Mouse (Mus musculus) lung, postnatal 0 days (tissue): ENCODE measurements around the gene Cd209c. TPM values are rescaled to one million over a fixed set of nuclear protein-coding genes. Genes with fewer than 3 reads are reported as not detected.

ENCODE experiments used
- ATAC-seq: fragments of 200-750 bp; cut with Nextera tagmentation; 2 replicates; pipeline ENCODE4 v1.8.0; 2017; ENCODE audit warnings: moderate library complexity
- DNase-seq: peaks from one replicate; pipeline ENCODE4 v3.0.0-alpha.2; 2016; ENCODE audit warnings: low spot score
- H3K27ac ChIP-seq: fragments of 300-500 bp; sonication (generic); 2 replicates; pipeline ENCODE4 v1.5.1; 2014; ENCODE audit warnings: antibody characterized with exemption, mild to moderate bottlenecking, low read length, mixed read lengths
- H3K27me3 ChIP-seq: fragments of 300-500 bp; sonication (generic); replicated peaks from 2 replicates; pipeline ENCODE4 v1.6.1; 2014; ENCODE audit warnings: low read length, mixed read lengths; ENCODE audit not compliant: insufficient read depth
- H3K36me3 ChIP-seq: fragments of 300-500 bp; sonication (generic); 2 replicates; pipeline ENCODE4 v1.6.1; 2014; ENCODE audit warnings: low read length, mixed read lengths; ENCODE audit not compliant: insufficient read depth
- H3K4me1 ChIP-seq: fragments of 300-500 bp; sonication (generic); 2 replicates; pipeline ENCODE4 v1.6.1; 2014; ENCODE audit warnings: antibody characterized with exemption, low read depth, low read length, mixed read lengths; ENCODE audit not compliant: insufficient read depth
- H3K4me2 ChIP-seq: fragments of 300-500 bp; sonication (generic); replicated peaks from 2 replicates; pipeline ENCODE4 v1.6.1; 2014; ENCODE audit warnings: low read depth, mild to moderate bottlenecking, low read length, moderate library complexity, mixed read lengths
- H3K4me3 ChIP-seq: fragments of 300-500 bp; sonication (generic); 2 replicates; pipeline ENCODE4 v1.5.1; 2014; ENCODE audit warnings: low read depth, low read length
- H3K9ac ChIP-seq: fragments of 300-500 bp; sonication (generic); replicated peaks from 2 replicates; pipeline ENCODE4 v1.6.1; 2014; ENCODE audit warnings: low read depth, mild to moderate bottlenecking
- H3K9me3 ChIP-seq: fragments of 300-500 bp; sonication (generic); 2 replicates; pipeline ENCODE4 v1.6.1; 2016; ENCODE audit warnings: low read length, mixed read lengths
- CTCF ChIP-seq: IDR thresholded peaks from 2 replicates; pipeline ENCODE4 v1.5.1; 2016; ENCODE audit warnings: antibody characterized with exemption, mild to moderate bottlenecking
- EP300 ChIP-seq: IDR thresholded peaks from 2 replicates; pipeline ENCODE4 v1.6.1; 2016; ENCODE audit warnings: antibody characterized with exemption, mild to moderate bottlenecking, control low read depth
- WGBS: fragments of 180-500 bp; shearing (Covaris S2); extraction: QIAGEN DNeasy Blood & Tissue Kit; methylation state at CpG from one replicate; pipeline ENCODE4 v1.1.7; 2014; 5-methylcytosine and 5-hydroxymethylcytosine counted together
- polyA plus RNA-seq: library from polyadenylated mRNA; unstranded; fragments of >200 nt; fragmentation: Nextera tagmentation; extraction: Ambion mirVana; gene quantifications from 2 replicates; pipeline ENCODE4 v1.2.1, GENCODE M21; 2015

The Cd209c gene
- polyA plus RNA-seq = 0.17 and 0.26 TPM in 2 replicates

- Histone ChIP-seq H3K27me3 (no peaks in the 10 kb centered on the region), H3K9ac (no peak within 1 kb of the TSS), H3K36me3 (no peaks in the 10 kb centered on the region), H3K4me3 (no peak within 1 kb of the TSS), H3K9me3 (no peaks in the 10 kb centered on the region), H3K4me1 (no peaks in the 10 kb centered on the region), H3K4me2 (no peak within 1 kb of the TSS), H3K27ac (no peak within 1 kb of the TSS)
- DNase-seq (no peak), ATAC-seq (no peak)
- WGBS = 75% methylated on average over 1 of the region's 1 CpGs
- TF ChIP-seq EP300 (no peak), CTCF (no peak)
Measured at GRCm38 (mm10) chr8:3954646-3955045, at the start of gene Cd209c. Cd209c (minus strand) TSS chr8:3954746.

DNA sequence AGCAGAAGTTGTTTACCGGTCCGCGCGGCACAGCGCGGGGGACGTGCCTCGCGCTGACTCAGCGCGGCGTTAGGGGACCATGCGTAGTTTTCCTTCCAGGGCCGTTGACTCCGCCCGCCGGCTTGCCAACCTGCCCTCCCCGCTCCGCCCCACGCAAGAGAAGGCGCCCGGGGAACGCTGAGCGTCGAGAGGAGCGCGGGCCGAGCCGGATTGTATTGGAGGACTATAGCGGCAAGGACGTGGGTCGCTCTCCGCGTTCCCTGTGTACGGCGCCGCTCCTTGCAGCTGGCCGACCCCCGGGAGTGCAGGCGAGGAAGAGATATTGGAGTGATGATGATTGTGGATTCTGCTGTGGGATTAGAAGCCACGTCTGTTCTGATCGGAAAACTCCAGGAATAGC, 39.7 kb upstream of the Cd209c start:
- no peak for ATAC-seq
- WGBS = 40% methylated on average over 42 of the region's 42 CpGs
- TF ChIP-seq CTCF = no peak
- TF ChIP-seq EP300 = no peak

DNA sequence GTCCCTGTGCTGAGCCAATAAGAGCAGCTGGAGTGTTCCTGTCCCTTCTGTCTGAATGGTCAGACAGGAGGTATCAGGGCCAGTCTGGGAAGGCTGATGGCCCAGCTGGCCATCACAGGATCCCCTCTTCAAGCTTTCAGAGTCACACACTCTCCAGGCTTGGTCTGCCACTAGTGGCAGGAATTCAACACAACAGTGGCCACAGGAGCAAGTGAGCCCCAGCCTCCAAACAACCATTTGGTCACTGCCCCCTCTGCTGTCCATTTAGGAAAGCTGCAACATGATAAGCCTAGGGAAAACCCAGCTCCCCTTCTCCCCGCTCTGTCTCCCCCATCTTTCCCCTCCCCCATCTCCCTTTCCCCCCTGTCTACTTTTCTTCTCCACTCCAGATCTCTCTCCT, 1.5 kb upstream of the Cd209c start:
- no peaks in the 10 kb centered on the region for H3K36me3 ChIP-seq
- no peaks in the 10 kb centered on the region for H3K4me1 ChIP-seq
- no peak overlapping the region for H3K9ac ChIP-seq
- WGBS = 67% methylated on average over 1 of the region's 1 CpGs
- no peak overlapping the region for H3K4me2 ChIP-seq
- H3K4me3 ChIP-seq = no peak overlapping the region
- H3K27ac ChIP-seq = no peak overlapping the region
- DNase-seq = no peak
- no peak for ATAC-seq
- H3K27me3 ChIP-seq = no peaks in the 10 kb centered on the region
- TF ChIP-seq EP300 (no peak), CTCF (peak; percentile 37; the same call in 1 of the 2 replicates)
- H3K9me3 ChIP-seq = no peaks in the 10 kb centered on the region

More for the DNA sequence above, 39.7 kb upstream of the Cd209c start:
- Histone ChIP-seq H3K4me3 (no peak overlapping the region), H3K27ac (no peak overlapping the region), H3K4me1 (no peaks in the 10 kb centered on the region), H3K9ac (no peak overlapping the region), H3K27me3 (no peaks in the 10 kb centered on the region), H3K36me3 (no peaks in the 10 kb centered on the region), H3K9me3 (no peaks in the 10 kb centered on the region), H3K4me2 (no peak overlapping the region)
- no peak for DNase-seq

DNA sequence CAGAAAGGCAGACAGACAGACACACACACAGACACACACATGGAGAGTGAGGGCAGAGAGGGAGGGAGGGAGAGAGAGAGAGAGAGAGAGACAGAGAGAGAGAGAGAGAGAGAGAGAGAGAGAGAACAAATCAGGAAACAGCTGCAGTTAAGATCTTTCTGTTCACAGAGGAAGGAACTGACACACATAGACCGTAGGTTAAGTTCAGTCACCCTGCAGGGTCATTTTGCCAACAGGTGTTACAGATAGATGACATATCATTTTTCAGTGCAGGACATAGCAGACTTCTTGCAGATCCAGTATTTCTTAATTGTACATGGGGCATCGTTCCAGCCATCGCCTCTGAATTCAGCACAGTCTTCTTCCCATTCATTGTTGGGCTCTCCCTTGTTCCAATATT, 14.5 kb downstream of the Cd209c start:
- no peak overlapping the region for H3K4me2 ChIP-seq
- H3K4me1 ChIP-seq = no peaks in the 10 kb centered on the region
- H3K36me3 ChIP-seq = no peaks in the 10 kb centered on the region
- TF ChIP-seq EP300 (no peak), CTCF (no peak)
- WGBS = 76% methylated on average over 3 of the region's 3 CpGs
- no peak overlapping the region for H3K9ac ChIP-seq
- H3K9me3 ChIP-seq = no peaks in the 10 kb centered on the region
- no peaks in the 10 kb centered on the region for H3K27me3 ChIP-seq
- H3K27ac ChIP-seq = no peak overlapping the region
- no peak for ATAC-seq
- no peak overlapping the region for H3K4me3 ChIP-seq
- DNase-seq = no peak

GRCm38 (mm10) chr8:3926744-3927143, 27.8 kb downstream of the Cd209c start, which contains the start of gene Cd209b:
Cd209b (minus strand) TSS chr8:3926844.
- ATAC-seq (no peak), DNase-seq (no peak)
- no peaks in the 10 kb centered on the region for H3K9me3 ChIP-seq
- no peak within 1 kb of the TSS for H3K4me2 ChIP-seq
- H3K36me3 ChIP-seq = no peaks in the 10 kb centered on the region
- no peak within 1 kb of the TSS for H3K4me3 ChIP-seq
- H3K27ac ChIP-seq = no peak within 1 kb of the TSS
- no peaks in the 10 kb centered on the region for H3K27me3 ChIP-seq
- TF ChIP-seq CTCF (no peak), EP300 (no peak)
- no peak within 1 kb of the TSS for H3K9ac ChIP-seq
- no peaks in the 10 kb centered on the region for H3K4me1 ChIP-seq
- 85% methylated on average over 3 of the region's 3 CpGs for WGBS

Other genes with a start within 250 kb of the Cd209c start
- gene Clec4g, start 234.1 kb downstream of the Cd209c start, polyA plus RNA-seq = 0.88 and 1.1 TPM in 2 replicates
- 0.64 and 0.72 TPM in 2 replicates for gene Cd209a, start 205.8 kb downstream of the Cd209c start, polyA plus RNA-seq
- gene Cd209e, start 100.4 kb downstream of the Cd209c start, polyA plus RNA-seq = not detected in 2 replicates
- gene Cd209d, start 76.2 kb downstream of the Cd209c start, polyA plus RNA-seq = not detected in 2 replicates
- gene Cd209b, start 27.9 kb downstream of the Cd209c start, polyA plus RNA-seq = not detected in 2 replicates
- not detected in 2 replicates for gene Cd209f, start 151.1 kb upstream of the Cd209c start, polyA plus RNA-seq
- gene Cd209g, start 179.4 kb upstream of the Cd209c start, polyA plus RNA-seq = not detected in 2 replicates
- 11.3 and 11.9 TPM in 2 replicates for gene Evi5l, start 211.8 kb upstream of the Cd209c start, polyA plus RNA-seq